Mouse (Mus musculus): ENCODE data around the gene Hsp90ab1.

Hsp90ab1 gene

DNA sequence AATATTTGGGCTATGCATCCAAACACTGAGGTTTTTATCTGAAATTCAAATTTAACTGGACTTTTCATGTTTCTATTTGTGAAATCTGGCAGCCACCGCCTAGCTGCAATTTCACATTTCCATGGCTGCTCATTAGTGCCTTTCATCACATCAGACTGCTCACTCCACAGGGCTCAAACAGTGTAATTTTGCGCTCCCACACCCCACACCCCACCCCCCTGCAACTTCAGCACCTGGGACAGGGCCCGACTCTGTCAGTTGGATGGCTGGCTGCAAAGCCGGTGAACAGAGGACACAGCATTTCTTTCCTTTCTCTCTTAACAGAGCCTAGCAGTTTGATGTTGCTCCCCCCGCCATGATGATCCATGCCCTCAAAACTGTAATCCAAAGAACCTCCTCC is 36.8 kb downstream of the Hsp90ab1 start:
- DNase-seq, result no peak

GRCm38 (mm10) chr17:45532896-45533295 is 40.2 kb downstream of the Hsp90ab1 start:
- DNase-seq, result no peak

- no peak for DNase-seq
Measured at GRCm38 (mm10) chr17:45530346-45530782, 42.7 kb downstream of the Hsp90ab1 start.

DNA sequence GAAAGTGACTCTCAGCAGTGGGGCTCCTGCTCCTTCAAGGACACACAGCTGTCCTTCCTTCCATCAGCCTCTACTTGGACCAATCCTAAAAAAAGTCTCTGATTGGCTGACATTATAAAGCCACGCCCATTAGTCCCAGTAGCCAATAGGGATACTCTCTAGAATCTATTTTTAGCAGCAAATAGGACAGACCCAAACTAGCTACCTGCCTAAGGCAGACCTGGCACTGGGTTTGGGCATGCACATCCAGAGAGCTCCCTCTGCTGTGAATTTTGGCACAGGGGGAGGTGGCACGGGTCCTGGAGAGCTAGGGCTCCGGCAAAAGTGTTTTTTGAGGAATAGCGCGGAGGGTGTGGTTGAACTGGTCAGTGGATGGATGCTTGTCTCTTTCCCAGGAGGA is 46.5 kb downstream of the Hsp90ab1 start:
- peak; percentile 36 to 75 for DNase-seq

DNA sequence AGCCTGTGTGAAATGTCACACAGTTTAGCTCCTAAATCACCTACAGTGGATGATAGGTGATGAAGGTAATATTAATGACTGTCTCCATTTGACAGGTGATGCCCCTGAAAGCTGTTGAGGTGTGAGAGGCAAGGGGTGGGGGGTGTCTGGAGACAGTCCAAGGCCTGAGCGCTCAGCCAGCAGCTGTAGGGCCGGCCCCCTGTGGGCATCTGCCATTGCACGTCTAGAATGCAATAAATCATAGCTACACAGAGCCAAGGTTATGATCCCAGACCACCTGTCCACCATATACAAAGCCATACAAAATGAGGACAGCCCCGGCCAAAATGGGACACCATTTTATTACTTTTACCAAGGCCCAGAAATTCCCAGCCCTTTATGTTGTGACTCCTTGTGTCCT is 48.1 kb downstream of the Hsp90ab1 start:
- no peak for DNase-seq

GRCm38 (mm10) chr17:45523263-45523662 is 49.8 kb downstream of the Hsp90ab1 start, which contains the start of gene Tcte1:
Gene Tcte1, plus strand, starts transcription at chr17:45523434.
- no peak for DNase-seq

- no peak for DNase-seq
Measured at GRCm38 (mm10) chr17:45520136-45520535, 52.9 kb downstream of the Hsp90ab1 start.

DNA sequence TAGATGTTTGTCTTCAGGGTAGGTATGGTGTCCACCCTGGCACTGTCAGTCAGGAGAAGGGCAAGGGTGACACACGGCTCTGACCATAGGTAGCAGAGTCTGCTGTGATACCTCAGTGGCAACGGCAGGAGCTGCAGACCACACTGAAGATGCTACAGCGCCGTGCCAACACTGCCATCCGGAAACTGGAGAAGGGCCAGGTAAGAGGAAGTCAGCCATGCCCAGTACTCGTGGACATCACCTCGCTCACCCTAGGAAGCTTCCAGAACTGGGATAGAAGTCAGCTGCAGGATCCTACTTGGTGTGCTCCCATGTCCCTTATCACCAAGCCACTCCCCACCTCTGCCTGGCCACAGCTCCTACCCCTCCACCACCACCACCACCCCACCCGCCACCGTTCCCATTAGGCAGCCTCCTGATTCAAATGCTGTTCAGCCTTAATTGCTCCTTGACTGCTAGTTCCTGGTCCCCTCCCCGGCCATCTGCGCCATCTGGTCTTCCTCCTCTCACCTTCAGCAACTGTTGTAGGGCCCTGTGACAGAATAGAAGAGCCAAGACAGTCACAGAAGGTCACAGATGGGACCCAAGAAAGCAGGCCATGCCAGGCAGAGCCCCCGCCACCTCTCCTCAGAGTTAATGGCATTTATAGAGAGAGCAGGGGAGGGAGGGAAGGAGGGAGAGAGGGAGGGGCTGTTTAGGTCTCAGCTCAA is 54.1 kb downstream of the Hsp90ab1 start:
- DNase-seq, result no peak
